Mouse (Mus musculus) hindbrain, embryonic 14.5 days (tissue): ENCODE measurements around the gene Acad11. TPM values are rescaled to one million over a fixed set of nuclear protein-coding genes. Genes with fewer than 3 reads are reported as not detected.

ENCODE experiments used
- ATAC-seq: fragments of 200-750 bp; cut with Nextera tagmentation; 2 replicates; pipeline ENCODE4 v1.8.0; 2017; ENCODE audit warnings: moderate number of reproducible peaks, mild to moderate bottlenecking, moderate TSS enrichment, moderate library complexity; ENCODE audit not compliant: low FRiP score
- DNase-seq: peaks from one replicate; pipeline ENCODE4 v3.0.0-alpha.2; 2015; ENCODE audit warnings: low spot score
- H3K27ac ChIP-seq: fragments of 300-500 bp; sonication (generic); 2 replicates; pipeline ENCODE4 v1.5.1; 2014; ENCODE audit warnings: mild to moderate bottlenecking, moderate library complexity
- H3K27me3 ChIP-seq: fragments of 300-500 bp; sonication (generic); 2 replicates; pipeline ENCODE4 v1.6.1; 2014; ENCODE audit warnings: mild to moderate bottlenecking, low read length, mixed read lengths; ENCODE audit not compliant: control insufficient read depth, insufficient read depth
- H3K36me3 ChIP-seq: fragments of 300-500 bp; sonication (generic); replicated peaks from 2 replicates; pipeline ENCODE4 v1.6.1; 2014; ENCODE audit not compliant: control insufficient read depth, insufficient read depth
- H3K4me1 ChIP-seq: fragments of 300-500 bp; sonication (generic); replicated peaks from 2 replicates; pipeline ENCODE4 v1.6.1; 2014; ENCODE audit warnings: antibody characterized with exemption, low read length, mixed read lengths; ENCODE audit not compliant: control insufficient read depth, insufficient read depth
- H3K4me2 ChIP-seq: fragments of 300-500 bp; sonication (generic); replicated peaks from 2 replicates; pipeline ENCODE4 v1.6.1; 2014; ENCODE audit warnings: mild to moderate bottlenecking, moderate library complexity
- H3K4me3 ChIP-seq: fragments of 300-500 bp; sonication (generic); replicated peaks from 2 replicates; pipeline ENCODE4 v1.5.1; 2014; ENCODE audit warnings: mild to moderate bottlenecking, low read length
- H3K9ac ChIP-seq: fragments of 300-500 bp; sonication (generic); 2 replicates; pipeline ENCODE4 v1.6.1; 2014
- H3K9me3 ChIP-seq: fragments of 300-500 bp; sonication (generic); 2 replicates; pipeline ENCODE4 v1.6.1; 2016; ENCODE audit warnings: low read length; ENCODE audit not compliant: control insufficient read depth
- WGBS: fragments of 180-500 bp; shearing (Covaris S2); extraction: QIAGEN DNeasy Blood & Tissue Kit; methylation state at CpG from one replicate; pipeline ENCODE4 v1.1.7; 2014; 5-methylcytosine and 5-hydroxymethylcytosine counted together
- polyA plus RNA-seq: library from polyadenylated mRNA; unstranded; fragments of >200 nt; fragmentation: Nextera tagmentation; extraction: Ambion mirVana; gene quantifications from 2 replicates; pipeline ENCODE4 v1.2.1, GENCODE M21; 2014

Acad11 gene
- polyA plus RNA-seq, 1 experiment from 2014 or later = 7.6 TPM

- no peak overlapping the region for H3K4me3 ChIP-seq
Measured at GRCm38 (mm10) chr9:104155100-104155715, 92.0 kb downstream of the Acad11 start.

GRCm38 (mm10) chr9:104156506-104156905, 93.3 kb downstream of the Acad11 start:
- H3K9me3 ChIP-seq = no peaks in the 10 kb centered on the region
- ATAC-seq = no peak
- WGBS = 97% methylated on average over 8 of the region's 8 CpGs
- H3K4me2 ChIP-seq = no peak overlapping the region
- H3K36me3 ChIP-seq = peaks cover 98% of the 10 kb centered on the region
- no peaks in the 10 kb centered on the region for H3K4me1 ChIP-seq
- H3K9ac ChIP-seq = no peak overlapping the region
- no peak for DNase-seq
- no peak overlapping the region for H3K27ac ChIP-seq
- no peaks in the 10 kb centered on the region for H3K27me3 ChIP-seq
- H3K4me3 ChIP-seq = no peak overlapping the region

More at GRCm38 (mm10) chr9:104155100-104155715, 92.0 kb downstream of the Acad11 start:
- no peak for DNase-seq
- 97% methylated on average over 14 of the region's 14 CpGs for WGBS
- peaks cover 96% of the 10 kb centered on the region for H3K36me3 ChIP-seq
- H3K27me3 ChIP-seq = no peaks in the 10 kb centered on the region
- H3K9ac ChIP-seq = no peak overlapping the region
- no peaks in the 10 kb centered on the region for H3K9me3 ChIP-seq
- no peak overlapping the region for H3K4me2 ChIP-seq
- no peak overlapping the region for H3K27ac ChIP-seq
- no peaks in the 10 kb centered on the region for H3K4me1 ChIP-seq
- ATAC-seq = no peak

GRCm38 (mm10) chr9:104157291-104157690, 94.1 kb downstream of the Acad11 start:
- ATAC-seq (no peak), DNase-seq (no peak)
- Histone ChIP-seq H3K4me2 (no peak overlapping the region), H3K9ac (no peak overlapping the region), H3K4me1 (no peaks in the 10 kb centered on the region), H3K36me3 (peaks cover 99% of the 10 kb centered on the region), H3K27ac (no peak overlapping the region), H3K27me3 (no peaks in the 10 kb centered on the region), H3K9me3 (no peaks in the 10 kb centered on the region), H3K4me3 (no peak overlapping the region)
- WGBS = 98% methylated on average over 7 of the region's 7 CpGs

- H3K4me3 ChIP-seq = no peak overlapping the region
- no peaks in the 10 kb centered on the region for H3K27me3 ChIP-seq
- peaks cover 96% of the 10 kb centered on the region for H3K36me3 ChIP-seq
- H3K4me2 ChIP-seq = no peak overlapping the region
- DNase-seq (no peak), ATAC-seq (no peak)
- WGBS = 89% methylated on average over 7 of the region's 7 CpGs
- no peaks in the 10 kb centered on the region for H3K4me1 ChIP-seq
- H3K27ac ChIP-seq = no peak overlapping the region
- no peaks in the 10 kb centered on the region for H3K9me3 ChIP-seq
- no peak overlapping the region for H3K9ac ChIP-seq
Measured at GRCm38 (mm10) chr9:104161117-104161516, 97.9 kb downstream of the Acad11 start.

GRCm38 (mm10) chr9:104164194-104164593, 101.0 kb downstream of the Acad11 start:
- Histone ChIP-seq H3K4me3 (no peak overlapping the region), H3K27ac (no peak overlapping the region), H3K9ac (no peak overlapping the region), H3K4me1 (no peaks in the 10 kb centered on the region), H3K4me2 (no peak overlapping the region), H3K9me3 (no peaks in the 10 kb centered on the region), H3K27me3 (no peaks in the 10 kb centered on the region), H3K36me3 (peaks cover 88% of the 10 kb centered on the region)
- 90% methylated on average over 5 of the region's 5 CpGs for WGBS
- DNase-seq = no peak
- no peak for ATAC-seq

- Histone ChIP-seq H3K27ac (no peak overlapping the region), H3K27me3 (no peaks in the 10 kb centered on the region), H3K36me3 (peaks cover 88% of the 10 kb centered on the region), H3K9ac (no peak overlapping the region), H3K4me1 (no peaks in the 10 kb centered on the region), H3K9me3 (no peaks in the 10 kb centered on the region), H3K4me3 (no peak overlapping the region), H3K4me2 (no peak overlapping the region)
- no peak for DNase-seq
- WGBS = 97% methylated on average over 5 of the region's 5 CpGs
- no peak for ATAC-seq
Measured at GRCm38 (mm10) chr9:104165926-104166325, 102.7 kb downstream of the Acad11 start.

- Histone ChIP-seq H3K9me3 (no peaks in the 10 kb centered on the region), H3K27me3 (no peaks in the 10 kb centered on the region), H3K4me2 (no peak overlapping the region), H3K9ac (no peak overlapping the region), H3K4me1 (no peaks in the 10 kb centered on the region), H3K27ac (no peak overlapping the region), H3K36me3 (peaks cover 87% of the 10 kb centered on the region), H3K4me3 (no peak overlapping the region)
- ATAC-seq (no peak), DNase-seq (no peak)
- WGBS = 94% methylated on average over 10 of the region's 10 CpGs
Measured at GRCm38 (mm10) chr9:104169986-104170385, 106.8 kb downstream of the Acad11 start.

GRCm38 (mm10) chr9:104171651-104172050, 108.5 kb downstream of the Acad11 start:
- no peaks in the 10 kb centered on the region for H3K27me3 ChIP-seq
- H3K27ac ChIP-seq = no peak overlapping the region
- peaks cover 88% of the 10 kb centered on the region for H3K36me3 ChIP-seq
- no peaks in the 10 kb centered on the region for H3K9me3 ChIP-seq
- no peak overlapping the region for H3K4me3 ChIP-seq
- DNase-seq (no peak), ATAC-seq (no peak)
- H3K4me1 ChIP-seq = no peaks in the 10 kb centered on the region
- H3K9ac ChIP-seq = no peak overlapping the region
- no peak overlapping the region for H3K4me2 ChIP-seq
- WGBS = 95% methylated on average over 6 of the region's 6 CpGs

- peaks cover 88% of the 10 kb centered on the region for H3K36me3 ChIP-seq
- ATAC-seq (no peak), DNase-seq (no peak)
- no peak overlapping the region for H3K4me3 ChIP-seq
- H3K4me2 ChIP-seq = no peak overlapping the region
- no peaks in the 10 kb centered on the region for H3K9me3 ChIP-seq
- H3K4me1 ChIP-seq = no peaks in the 10 kb centered on the region
- H3K27me3 ChIP-seq = no peaks in the 10 kb centered on the region
- 96% methylated on average over 6 of the region's 6 CpGs for WGBS
- H3K27ac ChIP-seq = no peak overlapping the region
- H3K9ac ChIP-seq = no peak overlapping the region
Measured at GRCm38 (mm10) chr9:104172342-104172741, 109.2 kb downstream of the Acad11 start.
